Mouse (Mus musculus) heart, embryonic 15.5 days (tissue): ENCODE measurements around the gene Pdzd11. TPM values are rescaled to one million over a fixed set of nuclear protein-coding genes. Genes with fewer than 3 reads are reported as not detected.

Experiments
- ATAC-seq: fragments of 200-750 bp; cut with Nextera tagmentation; replicated peaks from 2 replicates; pipeline ENCODE4 v1.8.0; 2017; ENCODE audit warnings: low read depth, moderate TSS enrichment; ENCODE audit not compliant: insufficient number of reproducible peaks, insufficient read depth, low FRiP score
- H3K27ac ChIP-seq: fragments of 300-500 bp; sonication (generic); 2 replicates; pipeline ENCODE4 v1.5.1; 2015; ENCODE audit warnings: mild to moderate bottlenecking, inconsistent platforms
- H3K27me3 ChIP-seq: fragments of 300-500 bp; sonication (generic); 2 replicates; pipeline ENCODE4 v1.6.1; 2015; ENCODE audit warnings: inconsistent platforms
- H3K36me3 ChIP-seq: fragments of 300-500 bp; sonication (generic); 2 replicates; pipeline ENCODE4 v1.6.1; 2015; ENCODE audit warnings: mild to moderate bottlenecking, inconsistent platforms
- H3K4me1 ChIP-seq: fragments of 300-500 bp; sonication (generic); replicated peaks from 2 replicates; pipeline ENCODE4 v1.6.1; 2015; ENCODE audit warnings: inconsistent platforms
- H3K4me2 ChIP-seq: fragments of 300-500 bp; sonication (generic); 2 replicates; pipeline ENCODE4 v1.6.1; 2015; ENCODE audit warnings: inconsistent platforms, mild to moderate bottlenecking, moderate library complexity
- H3K4me3 ChIP-seq: fragments of 300-500 bp; sonication (generic); 2 replicates; pipeline ENCODE4 v1.5.1; 2015; ENCODE audit warnings: mild to moderate bottlenecking, inconsistent platforms
- H3K9ac ChIP-seq: fragments of 300-500 bp; sonication (generic); 2 replicates; pipeline ENCODE4 v1.6.1; 2015; ENCODE audit warnings: mild to moderate bottlenecking, inconsistent platforms
- H3K9me3 ChIP-seq: fragments of 300-500 bp; sonication (generic); replicated peaks from 2 replicates; pipeline ENCODE4 v1.6.1; 2016; ENCODE audit warnings: inconsistent platforms
- WGBS: fragments of 180-500 bp; shearing (Covaris S2); methylation state at CpG from one replicate; pipeline ENCODE4 v1.1.7; 2015; ENCODE audit warnings: mixed read lengths; 5-methylcytosine and 5-hydroxymethylcytosine counted together
- polyA plus RNA-seq: library from polyadenylated mRNA; unstranded; fragments of >200 nt; fragmentation: Nextera tagmentation; extraction: Ambion mirVana; gene quantifications from 2 replicates; pipeline ENCODE4 v1.2.1, GENCODE M21; 2015

The Pdzd11 gene
- 83.5 TPM in 2 replicates for polyA plus RNA-seq

DNA sequence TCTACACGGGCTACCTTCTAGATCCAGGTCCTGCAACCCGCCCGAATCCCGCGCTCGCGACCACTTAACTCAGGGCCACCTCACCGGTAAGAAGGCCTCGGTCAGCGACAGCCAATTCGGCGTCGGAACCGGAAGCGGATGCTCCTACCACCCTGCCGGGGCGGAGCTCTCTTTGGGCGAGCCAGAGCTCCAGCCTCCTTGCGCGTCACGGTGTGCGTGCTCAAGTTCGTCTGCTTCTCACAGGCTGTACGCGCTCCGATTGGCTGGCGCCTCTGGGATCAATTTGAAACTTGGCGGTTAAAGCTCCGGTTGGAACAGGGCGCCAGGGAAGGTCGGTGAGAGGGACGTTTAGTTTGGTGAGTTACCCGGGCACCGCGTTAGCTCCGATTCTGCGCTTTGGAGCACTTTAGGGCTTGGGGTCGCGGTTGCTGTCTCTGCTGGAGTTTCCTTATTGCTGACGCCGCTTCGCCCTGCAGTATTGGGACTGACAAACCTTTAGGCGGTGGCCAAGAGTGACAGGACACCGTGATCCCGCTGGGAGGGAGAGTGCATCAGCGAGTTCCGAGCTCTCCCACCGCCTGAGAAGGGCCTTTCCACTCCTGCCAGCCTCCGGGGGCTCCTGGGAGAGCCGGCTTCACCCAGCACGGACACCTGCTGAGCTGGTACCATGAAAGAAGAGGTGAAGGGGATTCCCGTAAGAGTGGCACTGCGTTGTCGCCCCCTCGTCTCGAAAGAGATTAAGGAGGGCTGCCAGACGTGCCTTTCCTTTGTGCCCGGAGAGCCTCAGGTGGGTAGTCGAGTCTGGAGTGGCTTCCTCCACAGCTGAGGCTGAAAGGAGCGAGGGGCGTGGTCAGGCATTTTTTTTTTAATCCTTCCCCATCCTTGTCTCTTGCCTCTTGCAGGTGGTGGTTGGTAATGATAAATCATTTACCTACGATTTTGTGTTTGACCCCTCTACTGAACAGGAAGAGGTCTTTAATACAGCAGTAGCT, at the start of gene Pdzd11:
Gene Pdzd11 (minus strand): TSS at position 767 of the 992 bp plus-strand sequence.
- peak within 1 kb of the TSS; percentile 63 for H3K9ac ChIP-seq
- no peaks in the 10 kb centered on the region for H3K27me3 ChIP-seq
- no peaks in the 10 kb centered on the region for H3K9me3 ChIP-seq
- H3K4me2 ChIP-seq: peak within 1 kb of the TSS; percentile 79
- peak within 1 kb of the TSS; percentile 68 for H3K27ac ChIP-seq
- WGBS: 10% methylated on average over 62 of the region's 62 CpGs
- H3K4me3 ChIP-seq: peak within 1 kb of the TSS; percentile 69
- ATAC-seq: peak; percentile 99
- H3K36me3 ChIP-seq: 0 out of 2 replicates have a peak, but pooled peaks cover 7% of the 10 kb centered on the region
- no peaks in the 10 kb centered on the region for H3K4me1 ChIP-seq

DNA sequence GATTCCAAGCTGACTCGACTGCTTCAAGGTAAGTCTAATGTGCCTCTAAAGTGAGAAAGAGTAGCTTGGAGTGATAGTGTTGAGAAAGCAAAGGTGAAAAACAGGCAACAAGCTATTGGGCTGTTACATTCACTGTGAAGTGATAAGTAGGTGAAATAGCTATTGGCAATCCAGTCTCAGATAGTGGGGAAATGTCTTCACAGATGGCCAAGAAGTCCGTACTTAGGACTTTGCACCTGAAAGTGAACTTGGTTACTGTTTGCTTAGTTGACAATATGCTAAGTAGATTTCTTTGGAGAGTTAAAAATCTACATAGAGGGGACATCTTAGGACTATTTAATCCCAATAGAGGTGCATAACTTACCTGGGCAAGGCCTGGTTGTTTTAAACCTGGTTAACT, 38.5 kb upstream of the Pdzd11 start:
- H3K27me3 ChIP-seq: no peaks in the 10 kb centered on the region
- no peak for ATAC-seq
- no peak overlapping the region for H3K4me3 ChIP-seq
- no peaks in the 10 kb centered on the region for H3K9me3 ChIP-seq
- no peak overlapping the region for H3K9ac ChIP-seq
- no peak overlapping the region for H3K27ac ChIP-seq
- no peaks in the 10 kb centered on the region for H3K4me1 ChIP-seq
- H3K4me2 ChIP-seq: no peak overlapping the region
- no peaks in the 10 kb centered on the region for H3K36me3 ChIP-seq
- 83% methylated on average over 2 of the region's 2 CpGs for WGBS

GRCm38 (mm10) chrX:100652848-100653247, 26.5 kb upstream of the Pdzd11 start:
- no peaks in the 10 kb centered on the region for H3K9me3 ChIP-seq
- no peak overlapping the region for H3K27ac ChIP-seq
- no peaks in the 10 kb centered on the region for H3K36me3 ChIP-seq
- no peak overlapping the region for H3K4me2 ChIP-seq
- no peaks in the 10 kb centered on the region for H3K4me1 ChIP-seq
- no peak for ATAC-seq
- no peaks in the 10 kb centered on the region for H3K27me3 ChIP-seq
- no peak overlapping the region for H3K9ac ChIP-seq
- H3K4me3 ChIP-seq: no peak overlapping the region

DNA sequence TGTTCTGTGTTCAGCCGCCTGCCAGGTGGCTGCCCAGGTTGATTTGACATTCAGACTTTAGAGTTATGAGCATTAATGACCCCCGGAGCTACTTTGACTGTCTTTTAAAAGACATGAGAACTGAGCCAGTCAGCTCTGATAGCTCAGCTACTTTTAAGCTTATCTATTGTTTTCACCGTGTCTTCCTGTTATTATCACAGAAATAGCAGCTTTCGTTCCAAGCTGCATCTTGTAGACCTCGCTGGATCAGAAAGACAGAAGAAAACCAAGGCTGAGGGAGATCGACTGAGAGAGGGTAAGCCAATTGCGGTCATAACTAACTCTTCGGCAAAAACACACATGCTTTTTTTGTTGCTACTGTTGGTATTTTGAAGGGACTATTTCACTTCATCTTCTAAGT, 12.1 kb upstream of the Pdzd11 start:
- H3K27me3 ChIP-seq: no peaks in the 10 kb centered on the region
- no peak overlapping the region for H3K9ac ChIP-seq
- no peaks in the 10 kb centered on the region for H3K9me3 ChIP-seq
- 78% methylated on average over 8 of the region's 8 CpGs for WGBS
- no peak overlapping the region for H3K4me3 ChIP-seq
- H3K4me2 ChIP-seq: no peak overlapping the region
- H3K4me1 ChIP-seq: no peaks in the 10 kb centered on the region
- ATAC-seq: no peak
- no peaks in the 10 kb centered on the region; the same call in none of the 2 replicates for H3K36me3 ChIP-seq
- no peak overlapping the region for H3K27ac ChIP-seq

- Histone ChIP-seq H3K27me3 (no peaks in the 10 kb centered on the region), H3K27ac (no peak overlapping the region), H3K9me3 (no peaks in the 10 kb centered on the region), H3K9ac (no peak overlapping the region), H3K4me1 (no peaks in the 10 kb centered on the region), H3K4me3 (no peak overlapping the region), H3K36me3 (no peaks in the 10 kb centered on the region), H3K4me2 (no peak overlapping the region)
- WGBS: 82% methylated on average over 2 of the region's 2 CpGs
- no peak for ATAC-seq
Observed at GRCm38 (mm10) chrX:100629076-100629475, 2.7 kb upstream of the Pdzd11 start.

- ATAC-seq: peak; percentile 45
- Histone ChIP-seq H3K4me1 (no peaks in the 10 kb centered on the region), H3K9me3 (no peaks in the 10 kb centered on the region), H3K27me3 (no peaks in the 10 kb centered on the region), H3K9ac (peak within 1 kb of the TSS; percentile 63), H3K36me3 (0 out of 2 replicates have a peak, but pooled peaks cover 7% of the 10 kb centered on the region), H3K27ac (peak within 1 kb of the TSS; percentile 68), H3K4me2 (peak within 1 kb of the TSS; percentile 79), H3K4me3 (peak within 1 kb of the TSS; percentile 69)
- 12% methylated on average over 3 of the region's 3 CpGs for WGBS
Observed at GRCm38 (mm10) chrX:100625546-100625801, 894 bp downstream of the Pdzd11 start, which contains the start of gene Kif4. TSS of gene Kif4 (plus strand) at chrX:100625737.

GRCm38 (mm10) chrX:100625146-100625545, 1.2 kb downstream of the Pdzd11 start:
- no peaks in the 10 kb centered on the region for H3K9me3 ChIP-seq
- peak overlapping the region; percentile 69 for H3K4me3 ChIP-seq
- 0 out of 2 replicates have a peak, but pooled peaks have one; percentile 14 for ATAC-seq
- H3K27me3 ChIP-seq: no peaks in the 10 kb centered on the region
- peak overlapping the region; percentile 58 for H3K4me2 ChIP-seq
- no peaks in the 10 kb centered on the region for H3K4me1 ChIP-seq
- H3K9ac ChIP-seq: peak overlapping the region; percentile 55; the same call in 1 of the 2 replicates
- 29% methylated on average over 7 of the region's 7 CpGs for WGBS
- no peak overlapping the region for H3K27ac ChIP-seq
- 0 out of 2 replicates have a peak, but pooled peaks cover 7% of the 10 kb centered on the region for H3K36me3 ChIP-seq

- H3K4me3 ChIP-seq: no peak overlapping the region
- no peaks in the 10 kb centered on the region for H3K9me3 ChIP-seq
- H3K27ac ChIP-seq: no peak overlapping the region
- no peaks in the 10 kb centered on the region for H3K27me3 ChIP-seq
- no peak overlapping the region for H3K4me2 ChIP-seq
- no peaks in the 10 kb centered on the region for H3K4me1 ChIP-seq
- H3K36me3 ChIP-seq: 0 out of 2 replicates have a peak, but pooled peaks cover 7% of the 10 kb centered on the region
- ATAC-seq: no peak
- 83% methylated on average over 4 of the region's 4 CpGs for WGBS
- H3K9ac ChIP-seq: no peak overlapping the region
Observed at GRCm38 (mm10) chrX:100624242-100624641, 2.1 kb downstream of the Pdzd11 start.

DNA sequence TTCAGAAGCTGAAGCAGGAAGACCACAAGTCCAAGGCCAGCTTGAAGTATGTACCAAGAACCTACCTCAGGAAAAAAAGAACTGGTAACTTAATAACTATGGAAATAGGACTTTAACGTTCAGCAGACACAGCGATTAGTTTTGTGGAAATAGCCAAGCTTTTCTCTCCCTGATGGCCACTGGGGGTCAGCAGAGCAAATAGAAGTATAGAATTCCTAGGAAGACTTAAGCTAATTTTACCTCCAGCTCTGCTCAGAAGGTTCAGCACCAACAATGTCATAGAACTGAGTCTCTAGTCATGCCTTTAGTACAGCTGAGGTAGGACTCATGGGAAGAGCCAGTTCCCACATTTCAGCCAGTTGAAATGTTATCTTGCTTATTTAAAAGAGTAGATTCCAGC, 5.0 kb downstream of the Pdzd11 start:
- Histone ChIP-seq H3K4me1 (0 out of 2 replicates have a peak, but pooled peaks cover 2% of the 10 kb centered on the region), H3K36me3 (0 out of 2 replicates have a peak, but pooled peaks cover 7% of the 10 kb centered on the region), H3K9ac (no peak overlapping the region), H3K4me3 (no peak overlapping the region), H3K4me2 (no peak overlapping the region), H3K9me3 (no peaks in the 10 kb centered on the region), H3K27ac (no peak overlapping the region), H3K27me3 (no peaks in the 10 kb centered on the region)
- WGBS: 65% methylated on average over 2 of the region's 2 CpGs
- no peak for ATAC-seq

DNA sequence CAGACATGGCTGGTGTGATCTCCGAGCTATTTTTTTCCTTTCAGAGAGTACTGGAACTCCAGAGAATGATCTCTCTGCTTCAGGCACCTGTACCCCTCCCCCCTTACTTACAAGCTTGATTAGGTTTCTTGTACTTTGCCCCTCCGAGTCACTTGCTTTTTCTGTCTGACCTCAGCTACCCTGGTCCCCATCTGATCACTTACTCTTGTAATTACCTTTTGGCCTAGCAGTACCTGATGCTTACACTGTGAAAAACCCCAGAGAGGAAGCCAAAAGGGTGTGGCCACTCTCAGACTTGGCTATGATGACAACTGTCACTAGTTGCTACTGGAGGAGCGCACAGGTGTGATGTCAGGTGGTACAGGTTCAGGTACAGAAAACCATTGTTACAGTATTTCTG, 7.9 kb downstream of the Pdzd11 start:
- no peak overlapping the region for H3K4me3 ChIP-seq
- no peak overlapping the region for H3K9ac ChIP-seq
- H3K27ac ChIP-seq: no peak overlapping the region
- no peaks in the 10 kb centered on the region for H3K9me3 ChIP-seq
- 0 out of 2 replicates have a peak, but pooled peaks cover 5% of the 10 kb centered on the region for H3K36me3 ChIP-seq
- 0 out of 2 replicates have a peak, but pooled peaks cover 2% of the 10 kb centered on the region for H3K4me1 ChIP-seq
- no peak overlapping the region for H3K4me2 ChIP-seq
- H3K27me3 ChIP-seq: no peaks in the 10 kb centered on the region
- ATAC-seq: no peak
- 55% methylated on average over 3 of the region's 3 CpGs for WGBS

DNA sequence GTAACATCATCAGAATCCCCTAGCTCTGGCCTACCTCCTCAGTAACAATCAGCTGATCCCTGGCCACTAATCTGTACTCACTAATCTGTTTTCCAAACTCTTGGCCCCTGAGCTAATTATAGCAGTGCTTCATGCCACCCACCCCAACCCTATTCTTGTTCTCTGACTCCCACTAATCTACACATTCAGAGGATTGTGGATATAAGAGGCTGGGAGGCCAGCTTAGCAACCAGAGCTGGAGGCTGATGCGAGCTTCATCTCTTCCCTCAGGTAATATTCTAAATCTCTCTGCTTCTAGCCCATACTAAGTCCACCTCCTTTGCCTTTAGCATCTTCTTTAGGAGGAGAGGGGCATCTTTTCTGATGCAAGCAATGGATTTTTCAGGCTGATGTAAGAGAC, 21.1 kb downstream of the Pdzd11 start, which contains the start of gene Arr3:
Gene Arr3 (plus strand): TSS at position 184 of the 400 bp plus-strand sequence.
- Histone ChIP-seq H3K4me3 (no peak within 1 kb of the TSS), H3K27ac (no peak within 1 kb of the TSS), H3K36me3 (no peaks in the 10 kb centered on the region), H3K27me3 (no peaks in the 10 kb centered on the region), H3K9me3 (no peaks in the 10 kb centered on the region), H3K9ac (no peak within 1 kb of the TSS), H3K4me1 (no peaks in the 10 kb centered on the region), H3K4me2 (no peak within 1 kb of the TSS)
- no peak for ATAC-seq
- 52% methylated on average over 1 of the region's 1 CpGs for WGBS
